In genomic region chr10:59268109-59268508, GRCm38 (mm10) we compare ENCODE assay signal across 20 mouse cellular contexts. TPM values are rescaled to one million over a fixed set of nuclear protein-coding genes. Genes with fewer than 3 reads are reported as not detected.
DNase-seq lines count a peak whose midpoint lies in the region; ATAC-seq and TF ChIP-seq lines count a peak whose summit lies in the region.
"Had no signal": no experiment of that assay in that cellular context is flagged by ENCODE, and none has a peak within 500 bp of the region (broad histone marks: within the 10 kb centered on the region; RNA-seq: fewer than 3 reads in every experiment).

No protein-coding gene starts in this region.

- H3K4me3 ChIP-seq in intestine, embryonic 16.5 days (ENCODE audit: low read length) = no peak overlapping the region
- no peak overlapping the region for H3K4me3 ChIP-seq in small intestine, adult 2 months (ENCODE audit: low read depth, low read length)
- H3K4me3 ChIP-seq in lung, adult 2 months (replicated peaks; ENCODE audit: extremely low read depth, low read depth, low read length) = no peak overlapping the region
- H3K4me3 ChIP-seq: embryonic facial prominence, embryonic 12.5 days; embryonic facial prominence, embryonic 15.5 days; hindbrain, embryonic 12.5 days; hindbrain, embryonic 15.5 days had no signal

- H3K4me1 ChIP-seq in intestine, embryonic 16.5 days (ENCODE audit: control insufficient read depth, insufficient read depth, low read length) = peaks cover 30% of the 10 kb centered on the region
- H3K4me1 ChIP-seq in small intestine, adult 2 months (ENCODE audit: control insufficient read depth, insufficient read depth, insufficient read length, low read length) = peaks cover 38% of the 10 kb centered on the region
- peaks cover 10% of the 10 kb centered on the region for H3K4me1 ChIP-seq in lung, adult 2 months (ENCODE audit: control insufficient read depth, insufficient read depth, low read length)
- H3K4me1 ChIP-seq: hindbrain, embryonic 12.5 days; hindbrain, embryonic 15.5 days had no signal

- H3K9ac ChIP-seq in intestine, embryonic 16.5 days (ENCODE audit: low read depth, low read length) = no peak overlapping the region
- H3K9ac ChIP-seq: embryonic facial prominence, embryonic 12.5 days; embryonic facial prominence, embryonic 15.5 days; hindbrain, embryonic 12.5 days; hindbrain, embryonic 15.5 days had no signal

- WGBS in intestine, embryonic 16.5 days = 58% methylated on average over 4 of the region's 4 CpGs
- 21% methylated on average over 4 of the region's 4 CpGs for WGBS in small intestine, adult 2 months
- 64% methylated on average over 4 of the region's 4 CpGs for WGBS in lung, adult 2 months

- no peak for TF ChIP-seq CTCF in small intestine, adult 2 months (IDR thresholded peaks at IDR 0.05; ENCODE audit: extremely low read depth, insufficient read length, insufficient replicate concordance, low read depth, low read length)
- TF ChIP-seq CTCF in lung, adult 2 months (IDR thresholded peaks at IDR 0.05; ENCODE audit: insufficient read depth, low read length) = no peak

- ATAC-seq in common myeloid progenitor, adult 5-6 weeks (replicated peaks; ENCODE audit: low read depth, poor library complexity, severe bottlenecking) = 0 out of 2 replicates have a peak, but pooled peaks have one; percentile 12
- ATAC-seq in intestine, embryonic 16.5 days = no peak
- ATAC-seq in activated CD4-positive, CD25-positive, alpha-beta regulatory T cell, adult 4 months = no peak
- ATAC-seq: CD4-positive, CD25-positive, alpha-beta regulatory T cell, adult 4 months; forebrain, embryonic 14.5 days had no signal

- DNase-seq in A20 (ENCODE audit: low read depth, low spot score) = peak; percentile 57
- DNase-seq in lung, adult 2 months = no peak
- DNase-seq in retina, postnatal 1 day = no peak
- DNase-seq: adrenal gland, postnatal 10 days; adrenal gland, postnatal 36 days; cerebellum, adult 18-20 months; cerebellum, adult 9-10 months; cerebellum, postnatal 14 days; gastrocnemius, postnatal 25 days had no signal

- no peaks in the 10 kb centered on the region for H3K27me3 ChIP-seq in intestine, embryonic 16.5 days (replicated peaks; ENCODE audit: control insufficient read depth, insufficient read depth, low read length)
- H3K27me3 ChIP-seq in small intestine, adult 2 months (ENCODE audit: control insufficient read depth, insufficient read depth, low read length) = no peaks in the 10 kb centered on the region
- H3K27me3 ChIP-seq: embryonic facial prominence, embryonic 12.5 days; embryonic facial prominence, embryonic 15.5 days; hindbrain, embryonic 12.5 days; hindbrain, embryonic 15.5 days had no signal

- TF ChIP-seq POLR2A in small intestine, adult 2 months (IDR thresholded peaks at IDR 0.05; ENCODE audit: low read depth, low read length) = no peak
- no peak for TF ChIP-seq POLR2A in lung, adult 2 months (IDR thresholded peaks at IDR 0.05; ENCODE audit: borderline replicate concordance, extremely low read depth, low read depth, low read length)

- no peaks in the 10 kb centered on the region for H3K9me3 ChIP-seq in intestine, embryonic 16.5 days (ENCODE audit: control insufficient read depth, low read length)
- H3K9me3 ChIP-seq: embryonic facial prominence, embryonic 12.5 days; embryonic facial prominence, embryonic 15.5 days; hindbrain, embryonic 12.5 days; hindbrain, embryonic 15.5 days had no signal

- no peak overlapping the region for H3K4me2 ChIP-seq in intestine, embryonic 16.5 days (ENCODE audit: low read depth, low read length)
- H3K4me2 ChIP-seq: embryonic facial prominence, embryonic 12.5 days; embryonic facial prominence, embryonic 15.5 days; heart, embryonic 11.5 days; hindbrain, embryonic 12.5 days; hindbrain, embryonic 15.5 days had no signal

- H3K27ac ChIP-seq in intestine, embryonic 16.5 days (ENCODE audit: low read length) = peak overlapping the region; percentile 46; the same call in 1 of the 2 replicates
- peak overlapping the region; percentile 36 for H3K27ac ChIP-seq in small intestine, adult 2 months (ENCODE audit: insufficient read depth, low read depth, low read length)
- H3K27ac ChIP-seq: embryonic facial prominence, embryonic 12.5 days; embryonic facial prominence, embryonic 15.5 days; hindbrain, embryonic 12.5 days; hindbrain, embryonic 15.5 days had no signal

- no peaks in the 10 kb centered on the region for H3K36me3 ChIP-seq in intestine, embryonic 16.5 days (ENCODE audit: control insufficient read depth, insufficient read depth, low read length)
- no peaks in the 10 kb centered on the region for H3K36me3 ChIP-seq in small intestine, adult 2 months (ENCODE audit: control insufficient read depth, insufficient read depth, low read length)
- H3K36me3 ChIP-seq: embryonic facial prominence, embryonic 12.5 days; embryonic facial prominence, embryonic 15.5 days; hindbrain, embryonic 12.5 days; hindbrain, embryonic 15.5 days had no signal

RNA-seq across cellular contexts. Expression of gene Sowahc, which starts 46.4 kb away (rescaled TPM):
- total RNA-seq in common myeloid progenitor, adult 5-6 weeks (2017) = 1.0 and 4.2 TPM in 2 replicates
- polyA plus RNA-seq in intestine, embryonic 16.5 days (2015; fragmentation: Nextera tagmentation; extraction: Ambion mirVana) = 11.2 and 11.7 TPM in 2 replicates
- polyA plus RNA-seq in small intestine, adult 2 months (2012; rRNA removed) = 1.9 and 6.3 TPM in 2 replicates
- 9.3 TPM in 2 replicates for polyA plus RNA-seq in lung, adult 2 months (2012; rRNA removed)
- under 1 TPM; 0.46 to 0.91 TPM for polyA plus RNA-seq in activated CD4-positive, CD25-positive, alpha-beta regulatory T cell, adult 4 months (2017; shearing (Covaris generic))

RNA-seq across cellular contexts. Expression of gene Sept10, which starts 46.5 kb away (rescaled TPM):
- total RNA-seq in common myeloid progenitor, adult 5-6 weeks (2017) = 3.1 and 5.0 TPM in 2 replicates
- polyA plus RNA-seq in intestine, embryonic 16.5 days (2015; fragmentation: Nextera tagmentation; extraction: Ambion mirVana) = 24.6 and 25.6 TPM in 2 replicates
- 1.1 and 1.5 TPM in 2 replicates for polyA plus RNA-seq in small intestine, adult 2 months (2012; rRNA removed)
- 7.0 and 9.2 TPM in 2 replicates for polyA plus RNA-seq in lung, adult 2 months (2012; rRNA removed)
- 1 to 10 TPM; 2.9 to 3.1 TPM for polyA plus RNA-seq in activated CD4-positive, CD25-positive, alpha-beta regulatory T cell, adult 4 months (2017; shearing (Covaris generic))

RNA-seq across cellular contexts. Expression of gene P4ha1, which starts 55.0 kb away (rescaled TPM):
- 26.2 and 28.9 TPM in 2 replicates for total RNA-seq in common myeloid progenitor, adult 5-6 weeks (2017)
- 66.0 and 69.4 TPM in 2 replicates for polyA plus RNA-seq in intestine, embryonic 16.5 days (2015; fragmentation: Nextera tagmentation; extraction: Ambion mirVana)
- 1.2 and 1.7 TPM in 2 replicates for polyA plus RNA-seq in small intestine, adult 2 months (2012; rRNA removed)
- polyA plus RNA-seq in lung, adult 2 months (2012; rRNA removed) = 17.4 and 21.9 TPM in 2 replicates
- polyA plus RNA-seq in activated CD4-positive, CD25-positive, alpha-beta regulatory T cell, adult 4 months (2017; shearing (Covaris generic)) = 10 to 100 TPM; 36.8 to 37.7 TPM
